Comparison of ENCODE assay signal across 33 mouse cellular contexts in the genomic region with DNA sequence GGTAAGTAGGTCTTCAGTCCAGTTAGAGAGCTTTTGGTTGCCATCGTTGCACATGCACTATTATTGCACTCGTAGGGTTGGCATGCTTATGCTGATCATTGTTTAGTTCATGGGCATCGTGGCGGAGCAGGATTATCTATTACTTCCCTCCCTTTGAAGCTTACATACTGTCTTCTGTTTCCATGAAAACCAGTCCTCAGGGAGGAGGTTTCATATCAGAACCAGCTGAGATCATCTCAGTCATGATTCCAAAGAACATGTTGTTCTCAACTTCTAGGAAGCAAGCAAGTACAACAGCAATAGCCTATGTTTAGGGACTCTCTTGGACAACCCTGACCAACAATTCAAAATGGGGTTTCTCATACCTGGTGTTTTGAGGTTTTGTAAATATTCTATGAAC.
"Had no signal": no experiment of that assay in that cellular context is flagged by ENCODE, and none has a peak within 500 bp of the region (broad histone marks: within the 10 kb centered on the region; RNA-seq: fewer than 3 reads in every experiment).

No protein-coding gene starts in this region.

- DNase-seq: heart, postnatal 10 days; heart, postnatal 14 days; heart, postnatal 4 days; kidney, adult 11 months; kidney, adult 18-20 months; kidney, adult 2 months; kidney, adult 8-10 months; kidney, adult 9 months; kidney, postnatal 10 days; kidney, postnatal 14 days; kidney, postnatal 25 days; kidney, postnatal 36 days; kidney, postnatal 4 days; layer of hippocampus, adult 9-11 months; layer of hippocampus, postnatal 36 days had no signal

- H3K4me2 ChIP-seq: heart, embryonic 12.5 days; heart, embryonic 13.5 days; heart, embryonic 15.5 days; hindbrain, embryonic 12.5 days; hindbrain, embryonic 13.5 days; hindbrain, embryonic 14.5 days; hindbrain, embryonic 15.5 days; intestine, embryonic 15.5 days; kidney, embryonic 15.5 days had no signal

- H3K9ac ChIP-seq: heart, embryonic 12.5 days; heart, embryonic 13.5 days; heart, embryonic 15.5 days; hindbrain, embryonic 12.5 days; hindbrain, embryonic 13.5 days; hindbrain, embryonic 14.5 days; hindbrain, embryonic 15.5 days; intestine, embryonic 15.5 days; kidney, embryonic 15.5 days had no signal

- H3K36me3 ChIP-seq: heart, embryonic 12.5 days; heart, embryonic 13.5 days; heart, embryonic 15.5 days; hindbrain, embryonic 10.5 days; hindbrain, embryonic 12.5 days; hindbrain, embryonic 13.5 days; hindbrain, embryonic 15.5 days; intestine, embryonic 15.5 days; kidney, embryonic 15.5 days had no signal

- H3K27ac ChIP-seq: heart, embryonic 13.5 days; heart, embryonic 15.5 days; hindbrain, embryonic 10.5 days; hindbrain, embryonic 12.5 days; hindbrain, embryonic 13.5 days; hindbrain, embryonic 14.5 days; hindbrain, embryonic 15.5 days; hindbrain, postnatal 0 days; intestine, embryonic 15.5 days; kidney, embryonic 15.5 days; kidney, postnatal 0 days; layer of hippocampus, adult 2 months; left cerebral cortex, adult 2 months had no signal

- ATAC-seq: hindbrain, embryonic 16.5 days; hindbrain, postnatal 0 days; inflammation-experienced regulatory T-cells, adult 6 months; intestine, embryonic 15.5 days; intestine, embryonic 16.5 days; intestine, postnatal 0 days had no signal

- H3K4me1 ChIP-seq: hindbrain, embryonic 13.5 days; hindbrain, embryonic 15.5 days; intestine, embryonic 15.5 days had no signal

- H3K9me3 ChIP-seq: heart, embryonic 12.5 days; heart, embryonic 15.5 days; hindbrain, embryonic 10.5 days; hindbrain, embryonic 12.5 days; hindbrain, embryonic 13.5 days; hindbrain, embryonic 15.5 days; intestine, embryonic 15.5 days; kidney, embryonic 15.5 days had no signal

- H3K4me3 ChIP-seq: heart, embryonic 12.5 days; heart, embryonic 13.5 days; heart, embryonic 15.5 days; hindbrain, embryonic 10.5 days; hindbrain, embryonic 12.5 days; hindbrain, embryonic 13.5 days; hindbrain, embryonic 15.5 days; intestine, embryonic 15.5 days; kidney, embryonic 15.5 days; layer of hippocampus, adult 2 months; left cerebral cortex, adult 2 months had no signal

- H3K27me3 ChIP-seq: heart, embryonic 12.5 days; heart, embryonic 13.5 days; heart, embryonic 15.5 days; hindbrain, embryonic 12.5 days; hindbrain, embryonic 13.5 days; hindbrain, embryonic 15.5 days; intestine, embryonic 15.5 days; kidney, embryonic 15.5 days had no signal
